Mouse (Mus musculus): ENCODE results near the gene Acsm5.

The Acsm5 gene

GRCm38 (mm10) chr7:119519163-119519562 lies at the start of gene Acsm5:
TSS of gene Acsm5 (plus strand) at chr7:119519463.
- DNase-seq (ENCODE audit: low spot score) = no peak

DNA sequence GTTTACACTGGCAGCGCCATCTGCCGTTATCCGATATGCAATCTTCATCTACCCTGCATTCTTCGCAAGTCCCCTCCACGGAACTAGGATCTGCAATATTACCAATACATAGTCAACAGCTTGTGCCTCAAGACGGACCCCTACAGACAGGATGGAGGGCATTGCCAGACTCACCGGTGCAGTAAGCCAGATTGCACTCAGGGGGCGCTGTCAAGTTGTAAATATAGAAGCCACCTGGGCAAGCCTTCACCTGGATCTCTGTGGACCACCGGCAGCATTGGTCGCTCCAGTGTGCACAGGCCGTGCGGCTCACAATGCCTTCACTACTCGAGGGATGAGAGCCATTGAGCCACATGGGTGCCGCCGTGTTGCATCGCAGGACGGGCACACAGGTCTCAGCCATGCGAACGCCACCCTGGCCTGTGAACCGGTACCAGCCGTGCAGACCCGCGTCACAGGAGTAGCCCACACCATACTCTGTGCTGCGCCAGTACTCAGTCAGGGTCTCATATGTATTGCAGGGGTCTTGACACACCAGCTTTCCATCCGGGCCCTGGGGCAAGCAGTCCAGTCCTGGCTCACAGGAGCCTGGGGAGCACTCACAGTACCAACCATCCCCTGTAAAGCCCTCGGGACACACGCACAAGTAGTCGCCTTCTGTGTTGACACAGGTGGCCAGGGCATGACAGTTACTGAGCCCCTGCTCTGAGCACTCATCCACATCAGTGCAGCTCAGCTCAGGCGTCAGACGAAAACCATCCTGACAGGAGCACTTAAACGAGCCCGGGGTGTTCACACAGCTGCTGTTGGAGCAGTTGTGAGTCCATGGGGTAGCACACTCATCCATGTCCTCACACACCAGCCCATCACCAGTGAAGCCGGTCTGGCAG lies 42.5 kb upstream of the Acsm5 start:
- no peak for DNase-seq (ENCODE audit: low spot score)

GRCm38 (mm10) chr7:119479256-119479655 lies 40.0 kb upstream of the Acsm5 start, which contains the start of gene Umod:
TSS of gene Umod (minus strand) at chr7:119479282.
- no peak for DNase-seq (ENCODE audit: low spot score)

DNA sequence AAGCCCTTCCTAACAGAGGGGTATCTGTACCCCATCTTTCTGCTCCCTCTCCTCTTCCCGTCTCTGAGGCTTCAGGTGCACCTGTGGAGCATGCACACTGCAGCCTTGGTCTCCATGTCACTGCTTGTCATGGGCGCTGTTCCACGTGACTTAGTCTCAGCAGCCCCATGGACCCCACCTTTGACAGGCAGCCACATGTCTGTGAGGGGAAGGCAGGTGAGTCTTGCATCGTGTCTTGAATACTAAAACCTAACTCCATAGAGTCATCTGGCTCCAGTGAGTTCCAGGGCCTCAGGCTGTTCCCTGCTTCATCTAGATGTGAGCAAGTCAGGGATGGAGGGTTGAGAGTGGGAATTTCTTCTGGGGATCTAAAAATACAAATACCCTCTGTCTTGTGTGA lies 35.1 kb upstream of the Acsm5 start:
- no peak for DNase-seq (ENCODE audit: low spot score)

- no peak for DNase-seq (ENCODE audit: low spot score)
Measured at GRCm38 (mm10) chr7:119486683-119487082, 32.6 kb upstream of the Acsm5 start.

DNA sequence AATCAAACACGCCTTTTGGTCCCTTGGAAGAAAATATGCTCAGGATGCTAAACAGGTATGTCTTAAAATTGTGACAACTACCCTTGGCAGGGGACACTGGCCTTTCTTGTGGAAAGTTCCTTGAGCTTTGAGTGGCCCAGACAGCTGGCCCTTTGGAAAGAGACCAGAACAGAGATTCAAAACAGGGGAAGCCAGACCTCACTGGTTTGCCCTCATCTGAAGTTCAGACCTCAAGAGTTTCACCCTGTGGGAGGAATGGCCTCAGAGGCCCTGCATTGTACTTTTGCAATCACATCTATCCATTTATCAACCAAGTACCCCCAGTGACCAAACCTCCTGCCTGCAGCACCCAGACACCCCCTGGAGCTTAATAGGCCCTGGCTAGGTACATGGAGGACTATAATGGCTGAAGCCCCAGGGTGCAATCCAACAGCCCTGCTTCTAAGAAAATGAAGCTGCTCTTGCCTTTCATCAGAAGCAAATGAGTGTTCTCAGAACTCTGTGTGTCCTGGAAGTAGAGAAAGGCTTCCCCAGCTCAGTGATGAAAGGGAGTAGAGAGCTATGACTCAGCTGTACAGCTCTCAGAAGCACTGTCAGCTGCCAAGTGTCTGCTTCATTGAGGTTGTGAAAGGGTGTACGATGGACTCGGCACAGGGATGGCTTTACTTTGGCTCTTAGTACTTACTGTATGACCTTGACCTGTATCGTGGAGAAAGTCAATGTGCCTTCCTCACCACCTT lies 29.1 kb upstream of the Acsm5 start:
- no peak for DNase-seq (ENCODE audit: low spot score)

GRCm38 (mm10) chr7:119511143-119511542 lies 8.1 kb upstream of the Acsm5 start:
- no peak for DNase-seq (ENCODE audit: low spot score)

- no peak for DNase-seq (ENCODE audit: low spot score)
Measured at GRCm38 (mm10) chr7:119513056-119513455, 6.2 kb upstream of the Acsm5 start.

DNA sequence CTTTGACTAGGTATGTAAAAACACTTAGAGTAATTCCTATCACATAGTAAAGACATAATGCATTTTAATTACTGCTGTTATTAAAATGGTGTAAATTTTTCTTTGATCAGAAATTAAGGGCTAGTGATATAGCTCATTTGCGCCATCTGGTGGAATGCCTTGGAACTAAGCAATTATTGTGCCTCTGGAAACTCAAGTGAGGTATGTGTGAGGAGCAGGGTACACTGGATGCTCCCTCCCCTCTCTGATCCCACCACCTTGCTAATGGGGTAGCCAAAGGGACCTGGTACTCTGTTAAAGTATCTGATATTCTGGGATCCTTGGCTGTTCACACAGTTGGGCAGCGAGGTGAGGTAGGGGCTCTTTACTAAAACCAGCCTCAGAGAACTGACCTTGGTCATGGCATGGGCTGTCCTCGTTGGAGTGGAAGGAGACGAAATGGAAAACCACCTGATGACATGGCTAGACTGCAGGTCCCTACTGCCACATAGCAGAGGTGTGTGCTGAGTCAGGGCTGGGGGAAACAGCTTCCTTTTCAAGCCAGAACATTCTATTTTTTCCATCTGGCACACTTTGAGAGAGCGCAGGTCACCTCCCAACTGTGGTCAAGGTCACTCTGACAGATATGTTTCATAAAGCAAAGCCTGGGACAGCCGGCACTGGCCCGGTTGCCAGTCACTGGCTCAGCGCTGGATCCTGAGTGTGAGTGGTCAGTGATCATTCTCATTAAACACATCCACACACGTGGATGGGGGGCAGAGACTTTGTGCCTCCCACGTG lies 3.6 kb upstream of the Acsm5 start:
- DNase-seq (ENCODE audit: low spot score) = no peak

DNA sequence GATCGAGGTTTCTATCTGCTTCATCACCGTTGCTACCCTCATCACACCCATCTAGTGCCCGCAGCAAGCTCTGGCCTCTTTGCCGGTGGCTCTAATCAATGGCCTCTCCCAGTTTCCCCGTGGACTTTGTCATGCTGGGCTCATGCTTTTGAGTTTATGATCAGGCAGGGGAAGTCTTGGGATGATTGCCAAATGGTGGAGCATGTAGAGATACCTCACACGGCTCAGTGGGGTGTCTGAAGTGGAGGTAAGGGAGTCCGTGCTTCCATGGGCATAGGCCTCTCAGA lies 3.0 kb upstream of the Acsm5 start:
- DNase-seq (ENCODE audit: low spot score) = no peak

DNA sequence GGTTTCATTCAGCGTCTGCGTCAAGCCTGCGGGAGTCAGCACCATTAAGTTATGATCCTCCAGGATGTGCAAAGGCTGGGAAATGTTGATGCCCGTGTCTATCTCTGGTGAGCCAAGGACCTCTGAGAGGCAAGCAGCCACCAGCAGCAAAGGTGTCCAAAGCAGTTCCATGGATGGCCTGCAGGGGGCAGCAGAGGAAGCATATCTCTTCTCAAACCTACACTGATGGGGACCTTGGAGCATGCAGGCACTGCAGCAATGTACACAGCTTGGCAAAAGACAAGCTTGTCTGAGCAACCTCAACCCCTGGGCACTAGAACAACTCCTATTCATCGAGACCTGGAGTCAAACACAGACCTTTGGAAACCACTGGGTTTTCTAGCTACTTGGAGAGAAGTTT lies 391 bp downstream of the Acsm5 start:
- peak; percentile 23 for DNase-seq (ENCODE audit: low spot score)

DNA sequence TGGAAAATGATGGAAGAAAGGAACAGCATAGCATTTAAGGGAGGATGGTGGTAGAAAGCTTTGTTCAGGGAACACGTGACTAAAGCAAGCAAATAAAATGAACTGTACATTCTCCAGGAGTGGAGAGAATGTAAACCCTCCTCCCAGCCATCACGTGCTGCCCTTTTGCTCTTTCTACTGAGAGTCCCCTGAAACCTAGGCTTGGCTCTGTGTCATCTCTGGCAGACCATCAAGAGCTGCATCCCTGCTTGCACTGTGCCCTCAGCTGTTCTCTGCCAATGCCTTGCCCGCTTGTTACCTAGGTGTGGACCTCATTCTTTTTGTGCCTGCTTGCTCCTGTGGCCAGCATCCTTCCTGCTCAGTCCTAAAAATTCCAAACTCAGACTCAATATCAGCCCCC lies 2.6 kb downstream of the Acsm5 start:
- no peak for DNase-seq (ENCODE audit: low spot score)

- DNase-seq (ENCODE audit: low spot score) = no peak
Measured at GRCm38 (mm10) chr7:119522385-119522784, 3.1 kb downstream of the Acsm5 start.

DNA sequence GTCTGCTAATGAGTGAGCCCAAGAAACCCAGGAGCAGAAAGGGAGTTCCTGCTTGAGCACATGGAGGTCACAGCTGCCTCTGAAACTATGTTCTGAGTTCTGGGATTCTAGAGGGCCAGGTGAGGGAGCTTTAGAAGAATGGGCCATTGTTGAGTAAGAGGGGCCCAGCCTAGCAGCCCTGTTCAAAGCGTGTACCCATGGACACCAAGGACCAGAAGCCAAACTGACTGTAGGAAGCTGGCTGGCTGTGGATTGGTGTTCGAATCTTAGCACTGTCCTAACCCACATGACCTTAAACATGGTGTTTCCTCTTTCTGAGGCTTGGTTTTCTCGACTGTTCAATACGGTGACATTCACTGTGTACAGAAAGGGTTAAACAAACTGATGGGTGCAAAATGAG lies 4.1 kb downstream of the Acsm5 start, which contains the start of gene Pdilt:
Gene Pdilt (minus strand): TSS at position 101 of the 400 bp plus-strand sequence.
- no peak for DNase-seq (ENCODE audit: low spot score)

DNA sequence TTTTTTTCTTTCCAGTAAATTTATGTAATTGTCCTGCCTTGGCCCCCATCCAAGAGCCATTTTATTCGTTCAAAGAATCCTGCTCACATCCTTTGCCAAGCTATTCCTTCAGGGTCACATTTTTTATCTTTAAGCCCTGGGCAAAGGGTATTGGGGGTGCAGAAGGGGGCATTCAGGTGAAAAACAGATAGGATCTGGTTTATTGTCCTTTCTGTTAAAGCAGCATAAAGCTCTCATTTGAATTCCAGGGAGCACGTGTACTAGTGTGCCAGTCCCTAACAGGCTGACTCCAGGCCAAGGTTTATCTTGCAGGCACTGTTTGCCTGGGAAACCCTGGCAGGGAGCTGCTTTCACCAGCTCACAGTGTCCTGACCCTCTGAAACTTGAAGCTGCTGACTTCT lies 6.6 kb downstream of the Acsm5 start:
- no peak for DNase-seq (ENCODE audit: low spot score)

- no peak for DNase-seq (ENCODE audit: low spot score)
Measured at GRCm38 (mm10) chr7:119526486-119526885, 7.2 kb downstream of the Acsm5 start.

DNA sequence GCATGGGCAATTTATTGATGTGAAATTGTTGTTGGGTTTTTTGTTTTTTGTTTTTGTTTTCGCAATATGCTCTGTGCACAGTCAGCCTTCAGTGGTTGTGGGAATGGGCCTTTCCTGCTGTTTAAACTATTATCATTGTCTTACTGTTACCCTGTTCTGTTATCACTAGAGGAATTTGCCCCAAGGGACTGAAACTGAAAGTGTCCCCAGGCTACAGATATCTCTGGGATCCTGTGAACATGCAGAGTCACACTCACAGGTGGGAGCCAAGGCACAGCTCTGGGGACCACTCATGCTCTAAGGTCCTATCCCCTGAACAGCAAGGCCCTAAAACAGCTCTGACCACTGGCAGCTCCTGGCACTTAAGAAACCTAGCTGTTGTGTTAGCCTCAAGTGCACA lies 7.9 kb downstream of the Acsm5 start:
- DNase-seq (ENCODE audit: low spot score) = no peak

DNA sequence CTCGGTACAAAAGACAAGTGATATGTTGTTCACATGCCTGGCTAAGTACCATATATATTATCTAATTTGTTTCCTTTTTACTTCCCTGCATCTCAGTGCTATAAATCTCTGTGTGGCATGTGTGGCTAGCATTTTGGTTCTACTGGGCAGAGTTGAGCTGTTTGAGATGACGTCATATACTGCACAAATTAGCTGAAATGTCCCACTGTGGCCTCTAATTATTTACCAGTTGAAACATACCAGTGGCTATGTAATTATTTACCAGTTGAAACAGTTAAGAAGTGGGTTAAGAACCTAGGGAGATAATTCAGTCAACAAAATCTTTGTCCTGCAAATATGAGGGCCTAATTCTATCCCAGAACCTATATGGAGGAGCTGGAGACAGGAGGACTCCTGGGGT lies 8.3 kb downstream of the Acsm5 start:
- no peak for DNase-seq (ENCODE audit: low spot score)

DNA sequence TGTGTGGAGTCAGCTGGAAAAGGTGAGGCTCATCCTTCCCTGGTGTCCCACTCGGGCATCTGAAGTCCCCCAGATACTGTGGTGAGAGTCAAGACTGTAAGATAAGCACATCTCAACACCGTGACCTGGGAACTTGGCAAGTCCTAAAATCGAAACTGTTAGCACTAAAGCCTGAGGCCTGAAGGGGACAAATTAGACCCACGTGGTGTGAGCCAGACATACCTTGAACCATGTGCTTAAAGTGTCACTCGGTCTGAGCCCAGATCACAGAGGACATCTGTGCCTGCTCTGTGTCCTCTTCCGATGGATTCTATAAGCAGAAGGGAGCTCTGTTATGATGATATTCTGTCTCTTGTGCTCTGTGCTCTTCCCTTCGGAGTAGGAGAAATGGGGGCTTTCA lies 9.4 kb downstream of the Acsm5 start:
- DNase-seq (ENCODE audit: low spot score) = no peak

- no peak for DNase-seq (ENCODE audit: low spot score)
Measured at GRCm38 (mm10) chr7:119532924-119533323, 13.7 kb downstream of the Acsm5 start.

- DNase-seq (ENCODE audit: low spot score) = no peak
Measured at GRCm38 (mm10) chr7:119534389-119534788, 15.1 kb downstream of the Acsm5 start.

- DNase-seq (ENCODE audit: low spot score) = no peak
Measured at GRCm38 (mm10) chr7:119542445-119542844, 23.2 kb downstream of the Acsm5 start.

DNA sequence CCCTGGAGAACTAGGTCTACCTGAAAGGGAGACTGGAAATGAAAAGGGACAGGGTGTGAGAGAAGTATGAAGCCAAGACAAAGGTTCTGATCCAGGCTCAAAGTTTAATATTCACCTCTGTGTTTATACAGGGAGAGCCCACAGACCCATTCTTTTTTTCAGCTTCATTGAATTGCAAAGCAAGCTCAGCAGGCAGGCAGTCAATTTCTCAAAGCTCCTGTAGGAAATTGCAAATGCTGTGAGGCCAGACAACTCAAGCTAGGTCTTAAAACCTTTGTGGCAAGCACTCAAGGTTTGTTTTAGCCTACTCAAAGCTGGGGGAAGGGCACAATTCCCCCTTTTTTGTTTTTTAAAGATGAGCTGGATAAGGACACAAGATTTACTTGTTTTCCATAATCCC lies 26.3 kb downstream of the Acsm5 start:
- no peak for DNase-seq (ENCODE audit: low spot score)

All from urinary bladder, postnatal 10 days (tissue).